Mouse (Mus musculus) testis, adult 2 months (tissue): ENCODE data around the gene Mecp2. TPM values are rescaled to one million over a fixed set of nuclear protein-coding genes. Genes with fewer than 3 reads are reported as not detected.

ENCODE experiments used
- H3K27ac ChIP-seq: fragments of 200-500 bp; 2 replicates; pipeline ENCODE4 v1.5.1; 2012; ENCODE audit warnings: low read depth, low read length; ENCODE audit not compliant: control insufficient read depth, insufficient read depth
- H3K27me3 ChIP-seq: fragments of 200-500 bp; 2 replicates; pipeline ENCODE4 v1.6.1; 2012; ENCODE audit warnings: mild to moderate bottlenecking, low read length, moderate library complexity; ENCODE audit not compliant: control insufficient read depth, insufficient read depth
- H3K36me3 ChIP-seq: fragments of 200-500 bp; 2 replicates; pipeline ENCODE4 v1.6.1; 2012; ENCODE audit warnings: mild to moderate bottlenecking, low read length; ENCODE audit not compliant: control insufficient read depth, insufficient read depth
- H3K4me1 ChIP-seq: fragments of 200-500 bp; 2 replicates; pipeline ENCODE4 v1.6.1; 2012; ENCODE audit warnings: low read length; ENCODE audit not compliant: control insufficient read depth, insufficient read depth
- H3K4me3 ChIP-seq: fragments of 200-500 bp; 2 replicates; pipeline ENCODE4 v1.5.1; 2012; ENCODE audit warnings: low read depth, mild to moderate bottlenecking, low read length, moderate library complexity, mixed read lengths; ENCODE audit not compliant: control insufficient read depth
- CTCF ChIP-seq: fragments of 200-500 bp; IDR thresholded peaks from 2 replicates; pipeline ENCODE4 v1.5.1; 2012; ENCODE audit warnings: low read depth, mild to moderate bottlenecking, inconsistent platforms, low read length, moderate library complexity; ENCODE audit not compliant: control insufficient read depth, insufficient read depth, insufficient replicate concordance
- POLR2A ChIP-seq: fragments of 200-500 bp; IDR thresholded peaks from 2 replicates; pipeline ENCODE4 v1.6.1; 2012; ENCODE audit warnings: low read depth, mild to moderate bottlenecking, inconsistent platforms, low read length, moderate library complexity; ENCODE audit not compliant: control insufficient read depth
- polyA plus RNA-seq: library from polyadenylated mRNA; depleted of rRNA; stranded (reverse); fragments of >200 nt; gene quantifications from 2 replicates; pipeline ENCODE4 v1.2.3, GENCODE M21; 2012

Mecp2 gene
- polyA plus RNA-seq, 1 experiment: 0.74 TPM

- Histone ChIP-seq H3K36me3 (no peaks in the 10 kb centered on the region), H3K4me1 (no peaks in the 10 kb centered on the region), H3K27me3 (no peaks in the 10 kb centered on the region), H3K27ac (no peak overlapping the region), H3K4me3 (no peak overlapping the region)
- TF ChIP-seq POLR2A: no peak
- TF ChIP-seq CTCF: no peak
These were observed 29.2 kb downstream of the Mecp2 start for GRCm38 (mm10) chrX:74105916-74106315.

GRCm38 (mm10) chrX:74103457-74104188 lies 31.5 kb downstream of the Mecp2 start:
- TF ChIP-seq POLR2A (no peak), CTCF (no peak)
- H3K27me3 ChIP-seq: no peaks in the 10 kb centered on the region

GRCm38 (mm10) chrX:74095130-74095529 lies 40.0 kb downstream of the Mecp2 start:
- H3K27me3 ChIP-seq: no peaks in the 10 kb centered on the region
- no peak for TF ChIP-seq POLR2A
- no peak for TF ChIP-seq CTCF
- H3K36me3 ChIP-seq: no peaks in the 10 kb centered on the region
- H3K4me3 ChIP-seq: no peak overlapping the region
- no peak overlapping the region for H3K27ac ChIP-seq
- no peaks in the 10 kb centered on the region for H3K4me1 ChIP-seq

More at GRCm38 (mm10) chrX:74103457-74104188, 31.5 kb downstream of the Mecp2 start:
- Histone ChIP-seq H3K36me3 (no peaks in the 10 kb centered on the region), H3K27ac (no peak overlapping the region), H3K4me3 (no peak overlapping the region), H3K4me1 (no peaks in the 10 kb centered on the region)

DNA sequence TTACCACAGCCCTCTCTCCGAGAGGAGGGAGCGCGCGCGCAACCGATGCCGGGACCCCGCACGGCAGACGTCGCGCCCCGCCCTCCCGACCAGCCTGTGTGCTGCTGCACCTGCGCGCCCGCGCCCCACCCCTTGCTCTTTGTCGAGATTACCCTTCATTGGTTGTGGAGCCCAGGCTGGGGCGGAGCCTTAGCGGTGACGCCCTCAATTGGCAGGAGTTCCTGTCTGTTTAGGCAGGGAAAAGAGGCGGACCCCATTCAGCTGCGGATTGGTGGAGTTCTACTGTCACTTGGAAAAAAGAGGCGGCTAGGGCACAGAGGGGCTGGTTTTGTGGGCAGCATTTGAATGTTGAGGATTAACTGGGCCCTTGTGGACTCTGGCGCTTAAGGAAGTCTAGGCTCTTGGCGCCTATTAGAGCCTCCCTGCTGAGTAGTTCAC lies 49.5 kb downstream of the Mecp2 start:
- H3K4me3 ChIP-seq: peak overlapping the region; percentile 92
- H3K36me3 ChIP-seq: no peaks in the 10 kb centered on the region
- peak overlapping the region; percentile 44; the same call in 1 of the 2 replicates for H3K27ac ChIP-seq
- no peaks in the 10 kb centered on the region for H3K4me1 ChIP-seq
- TF ChIP-seq POLR2A (peak; percentile 35), CTCF (no peak)
- no peaks in the 10 kb centered on the region for H3K27me3 ChIP-seq

- TF ChIP-seq POLR2A (no peak; the same call in 1 of the 2 replicates), CTCF (no peak)
- peak overlapping the region; percentile 92 for H3K4me3 ChIP-seq
These were observed 50.1 kb downstream of the Mecp2 start for GRCm38 (mm10) chrX:74084946-74085498.

GRCm38 (mm10) chrX:74084276-74084837 lies 50.8 kb downstream of the Mecp2 start:
- Histone ChIP-seq H3K36me3 (no peaks in the 10 kb centered on the region), H3K27me3 (no peaks in the 10 kb centered on the region), H3K4me3 (peak overlapping the region; percentile 92), H3K4me1 (no peaks in the 10 kb centered on the region), H3K27ac (peak overlapping the region; percentile 93)
- TF ChIP-seq CTCF: no peak
- TF ChIP-seq POLR2A: no peak

More at GRCm38 (mm10) chrX:74084946-74085498, 50.1 kb downstream of the Mecp2 start:
- Histone ChIP-seq H3K36me3 (no peaks in the 10 kb centered on the region), H3K27ac (peak overlapping the region; percentile 93), H3K27me3 (no peaks in the 10 kb centered on the region), H3K4me1 (no peaks in the 10 kb centered on the region)

DNA sequence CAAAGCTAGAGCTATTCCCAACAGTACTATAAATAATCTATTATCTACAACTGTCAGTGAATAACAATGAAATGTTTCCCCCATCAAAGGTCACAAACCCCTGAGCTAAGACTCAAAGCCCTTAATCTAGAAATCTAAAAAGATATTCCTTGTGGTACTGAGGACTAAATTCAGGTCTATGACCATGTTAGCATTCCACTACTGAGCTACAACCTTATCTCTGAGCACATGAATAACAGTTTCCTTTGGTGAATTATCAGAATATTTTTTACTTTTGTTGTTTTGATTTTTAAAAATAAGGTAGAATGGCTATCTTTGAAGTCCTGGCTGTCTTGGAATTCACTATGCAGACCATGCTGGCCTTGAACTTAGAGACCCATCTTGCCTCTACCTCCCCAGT lies 64.4 kb downstream of the Mecp2 start:
- H3K27ac ChIP-seq: no peak overlapping the region
- TF ChIP-seq CTCF: no peak
- TF ChIP-seq POLR2A: no peak
- H3K4me1 ChIP-seq: no peaks in the 10 kb centered on the region
- no peaks in the 10 kb centered on the region for H3K36me3 ChIP-seq
- H3K4me3 ChIP-seq: no peak overlapping the region
- H3K27me3 ChIP-seq: no peaks in the 10 kb centered on the region

DNA sequence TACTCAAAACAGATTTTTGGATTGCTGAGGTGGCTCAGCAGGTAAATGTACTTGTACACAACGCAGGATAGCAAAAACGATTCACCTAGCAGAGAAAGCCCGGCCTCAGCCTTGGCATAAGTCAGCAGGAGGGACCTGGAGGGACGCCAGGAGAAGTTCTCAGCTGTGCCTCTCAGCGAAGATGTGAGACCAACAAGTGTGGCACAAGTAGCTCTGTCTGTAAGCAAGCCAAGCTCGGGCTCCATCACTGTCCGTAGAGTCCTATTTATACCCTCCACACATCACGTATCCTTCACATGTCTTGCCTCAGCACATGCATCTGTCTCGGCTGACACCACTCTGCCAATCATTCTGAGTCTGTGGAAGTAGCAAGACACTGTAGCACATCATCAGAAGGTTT lies 67.3 kb downstream of the Mecp2 start:
- Histone ChIP-seq H3K4me1 (no peaks in the 10 kb centered on the region), H3K4me3 (no peak overlapping the region), H3K36me3 (no peaks in the 10 kb centered on the region), H3K27ac (no peak overlapping the region), H3K27me3 (no peaks in the 10 kb centered on the region)
- TF ChIP-seq POLR2A (no peak), CTCF (no peak)
